Mouse (Mus musculus) intestine, postnatal 0 days (tissue): Measurements from ENCODE around the gene Sucla2. TPM values are rescaled to one million over a fixed set of nuclear protein-coding genes. Genes with fewer than 3 reads are reported as not detected.

Source experiments
- ATAC-seq: fragments of 200-750 bp; cut with Nextera tagmentation; 2 replicates; pipeline ENCODE4 v1.8.0; 2017; ENCODE audit warnings: mild to moderate bottlenecking, moderate TSS enrichment, moderate library complexity
- H3K27ac ChIP-seq: fragments of 300-500 bp; sonication (generic); 2 replicates; pipeline ENCODE4 v1.5.1; 2014; ENCODE audit warnings: mild to moderate bottlenecking, low read depth, low read length, moderate library complexity
- H3K27me3 ChIP-seq: fragments of 300-500 bp; sonication (generic); replicated peaks from 2 replicates; pipeline ENCODE4 v1.6.1; 2014; ENCODE audit warnings: low read length, mixed read lengths; ENCODE audit not compliant: control insufficient read depth, insufficient read depth
- H3K36me3 ChIP-seq: fragments of 300-500 bp; sonication (generic); 2 replicates; pipeline ENCODE4 v1.6.1; 2014; ENCODE audit warnings: mild to moderate bottlenecking, moderate library complexity; ENCODE audit not compliant: control insufficient read depth, insufficient read depth
- H3K4me1 ChIP-seq: fragments of 300-500 bp; sonication (generic); replicated peaks from 2 replicates; pipeline ENCODE4 v1.6.1; 2014; ENCODE audit warnings: antibody characterized with exemption, low read length, mixed read lengths; ENCODE audit not compliant: control insufficient read depth, insufficient read depth
- H3K4me2 ChIP-seq: fragments of 300-500 bp; sonication (generic); replicated peaks from 2 replicates; pipeline ENCODE4 v1.6.1; 2014; ENCODE audit warnings: low read depth, mild to moderate bottlenecking, moderate library complexity
- H3K4me3 ChIP-seq: fragments of 300-500 bp; sonication (generic); 2 replicates; pipeline ENCODE4 v1.5.1; 2014; ENCODE audit warnings: low read depth, low read length
- H3K9ac ChIP-seq: fragments of 300-500 bp; sonication (generic); 2 replicates; pipeline ENCODE4 v1.6.1; 2014; ENCODE audit warnings: mild to moderate bottlenecking, low read depth, low read length
- H3K9me3 ChIP-seq: fragments of 300-500 bp; sonication (generic); 2 replicates; pipeline ENCODE4 v1.6.1; 2016; ENCODE audit warnings: mixed run types; ENCODE audit not compliant: control insufficient read depth
- CTCF ChIP-seq: sonication (generic); IDR thresholded peaks from 2 replicates; pipeline ENCODE4 v1.5.1; 2016; ENCODE audit warnings: low read depth, mild to moderate bottlenecking, control low read depth, antibody characterized with exemption, moderate library complexity
- WGBS: fragments of 180-500 bp; shearing (Covaris S2); extraction: QIAGEN DNeasy Blood & Tissue Kit; methylation state at CpG from one replicate; pipeline ENCODE4 v1.1.7; 2014; 5-methylcytosine and 5-hydroxymethylcytosine counted together
- polyA plus RNA-seq: library from polyadenylated mRNA; unstranded; fragments of >200 nt; fragmentation: Nextera tagmentation; extraction: Ambion mirVana; gene quantifications from 2 replicates; pipeline ENCODE4 v1.2.1, GENCODE M21; 2015

Gene Sucla2
- polyA plus RNA-seq, 1 experiment from 2014 or later: 202 TPM

DNA sequence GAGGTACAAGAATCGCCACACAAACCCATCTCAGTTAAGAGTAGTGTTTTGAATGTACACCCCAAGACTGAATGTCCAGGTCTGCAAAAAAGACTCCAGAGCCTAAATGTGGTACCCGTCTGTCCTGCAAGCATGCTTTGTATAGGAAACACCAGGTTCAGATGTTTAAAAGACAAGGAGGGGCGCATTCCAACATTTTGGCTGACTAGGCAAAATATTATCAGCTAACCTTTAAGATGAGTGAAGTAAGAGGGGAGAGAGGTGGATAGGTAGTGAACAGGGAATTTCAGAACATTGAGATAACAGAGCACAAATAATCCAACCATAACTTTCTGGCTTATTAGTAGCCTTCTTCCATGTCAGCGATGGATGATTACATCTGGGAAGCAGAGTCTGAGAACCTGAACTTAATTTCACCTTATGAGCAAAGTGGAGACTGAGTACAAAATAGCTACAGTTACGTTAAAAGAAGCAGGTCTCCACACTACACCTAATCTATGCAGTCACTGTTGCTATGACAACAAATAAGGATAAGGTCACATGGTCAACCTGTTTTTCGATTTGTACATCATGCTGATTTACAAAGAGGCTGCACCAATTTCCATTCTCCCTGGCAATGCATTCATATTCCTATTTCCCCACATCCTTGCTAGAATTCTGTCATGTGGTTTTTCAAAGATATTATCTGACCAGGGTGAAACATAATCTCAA, 8.8 kb downstream of the Sucla2 start:
- Histone ChIP-seq H3K27ac (no peak overlapping the region), H3K27me3 (no peaks in the 10 kb centered on the region), H3K9me3 (no peaks in the 10 kb centered on the region), H3K4me2 (no peak overlapping the region), H3K9ac (no peak overlapping the region), H3K4me1 (no peaks in the 10 kb centered on the region), H3K4me3 (no peak overlapping the region), H3K36me3 (no peaks in the 10 kb centered on the region)
- ATAC-seq: no peak
- no peak for TF ChIP-seq CTCF
- 75% methylated on average over 6 of the region's 6 CpGs for WGBS

DNA sequence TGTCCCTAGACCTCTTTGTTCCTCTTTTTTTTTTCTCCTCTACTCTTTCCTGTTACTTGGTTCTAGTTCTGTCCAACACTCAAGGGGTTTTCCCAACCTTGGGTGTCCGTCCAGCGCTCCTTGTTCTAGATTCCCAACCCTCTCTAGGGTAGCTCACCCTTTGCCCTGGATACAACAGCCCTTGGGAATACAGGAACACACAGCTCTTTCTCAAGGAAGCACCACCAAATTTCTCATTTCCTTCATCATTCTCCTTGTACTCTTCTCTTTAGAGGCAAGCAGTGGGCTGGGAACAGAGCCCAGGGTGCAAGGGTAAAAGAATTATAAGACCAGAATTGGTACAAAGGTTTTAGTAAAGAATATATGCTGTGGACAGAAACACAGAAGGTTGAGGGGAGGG, 10.5 kb downstream of the Sucla2 start:
- Histone ChIP-seq H3K9ac (no peak overlapping the region), H3K4me2 (no peak overlapping the region), H3K36me3 (no peaks in the 10 kb centered on the region), H3K4me1 (no peaks in the 10 kb centered on the region), H3K27me3 (no peaks in the 10 kb centered on the region), H3K27ac (no peak overlapping the region), H3K4me3 (no peak overlapping the region), H3K9me3 (no peaks in the 10 kb centered on the region)
- no peak for ATAC-seq
- TF ChIP-seq CTCF: no peak
- WGBS: 77% methylated on average over 2 of the region's 2 CpGs

DNA sequence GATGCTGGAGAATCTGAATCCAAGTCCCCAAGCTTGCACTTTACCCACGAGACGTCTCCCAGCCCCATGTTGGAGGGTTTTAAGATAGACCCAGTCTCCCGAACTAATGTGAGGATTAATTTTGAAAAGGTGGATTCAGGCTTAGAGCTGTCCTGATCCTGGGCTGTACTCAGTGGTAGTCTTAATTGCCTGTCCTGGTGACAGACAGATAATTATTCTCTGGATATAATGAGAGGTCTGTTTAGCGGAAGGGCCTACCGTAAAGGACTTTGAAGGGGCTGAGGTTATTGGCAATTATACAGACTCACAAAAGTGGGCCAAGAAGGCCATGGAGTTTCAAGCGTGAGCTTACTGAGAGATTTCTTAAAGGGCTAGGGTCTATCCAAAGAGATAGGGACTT, 18.7 kb downstream of the Sucla2 start:
- Histone ChIP-seq H3K27ac (no peak overlapping the region), H3K36me3 (no peaks in the 10 kb centered on the region), H3K9ac (no peak overlapping the region), H3K9me3 (no peaks in the 10 kb centered on the region), H3K4me1 (no peaks in the 10 kb centered on the region), H3K4me2 (no peak overlapping the region), H3K4me3 (no peak overlapping the region), H3K27me3 (no peaks in the 10 kb centered on the region)
- 73% methylated on average over 6 of the region's 6 CpGs for WGBS
- ATAC-seq: no peak
- no peak for TF ChIP-seq CTCF

DNA sequence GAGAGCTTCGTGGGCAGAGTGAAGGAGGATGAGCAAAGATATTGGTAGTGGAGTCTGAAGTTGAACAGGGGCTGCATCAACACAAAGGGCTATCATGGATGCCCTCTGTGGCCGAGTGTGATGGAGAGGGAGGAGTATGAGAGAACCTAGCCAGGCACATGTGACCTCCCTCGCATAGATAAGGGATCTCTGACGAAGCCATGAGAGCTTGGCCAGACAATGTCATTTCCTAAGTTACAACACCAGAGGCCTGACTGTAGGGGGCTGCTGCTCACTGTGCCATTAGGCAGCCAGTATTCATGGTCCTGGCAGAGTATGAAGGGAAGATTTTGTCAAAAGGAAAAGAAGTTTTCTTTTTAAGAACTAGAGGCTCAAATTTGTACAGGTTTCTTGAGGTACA, 21.9 kb downstream of the Sucla2 start:
- no peak for TF ChIP-seq CTCF

DNA sequence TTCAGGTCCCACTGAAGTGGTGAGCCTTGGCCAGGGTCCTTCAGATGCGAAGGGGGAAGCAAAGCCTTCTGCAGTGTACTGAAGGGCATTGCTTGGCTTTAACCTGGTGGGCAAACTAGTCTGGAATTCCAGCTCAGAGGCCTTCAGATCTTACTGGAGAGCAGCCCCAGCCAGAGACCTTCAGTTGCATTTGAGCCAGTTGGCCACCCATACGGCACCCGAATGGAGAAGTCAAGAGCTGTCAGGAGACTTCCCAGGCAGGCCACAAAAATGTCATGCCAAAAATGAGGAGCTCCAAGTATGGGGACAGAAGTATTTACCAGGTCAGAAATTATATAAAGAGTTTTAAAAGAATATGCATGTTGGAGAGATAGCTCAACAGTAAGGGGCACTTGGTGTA, 22.9 kb downstream of the Sucla2 start, which contains the start of gene Nudt15:
Gene Nudt15, minus strand, starts transcription at position 192 of the 400 bp plus-strand sequence.
- ATAC-seq: no peak
- Histone ChIP-seq H3K4me2 (no peak within 1 kb of the TSS), H3K9ac (no peak within 1 kb of the TSS), H3K4me3 (no peak within 1 kb of the TSS), H3K27me3 (no peaks in the 10 kb centered on the region), H3K27ac (no peak within 1 kb of the TSS), H3K9me3 (no peaks in the 10 kb centered on the region), H3K4me1 (peaks cover 3% of the 10 kb centered on the region; the same call in 1 of the 2 replicates), H3K36me3 (no peaks in the 10 kb centered on the region)
- TF ChIP-seq CTCF: no peak
- 89% methylated on average over 3 of the region's 3 CpGs for WGBS

More for the DNA sequence above, 21.9 kb downstream of the Sucla2 start:
- Histone ChIP-seq H3K4me1 (peaks cover 2% of the 10 kb centered on the region; the same call in 1 of the 2 replicates), H3K4me3 (no peak overlapping the region), H3K27ac (no peak overlapping the region), H3K27me3 (no peaks in the 10 kb centered on the region), H3K36me3 (no peaks in the 10 kb centered on the region), H3K9ac (no peak overlapping the region), H3K4me2 (no peak overlapping the region), H3K9me3 (no peaks in the 10 kb centered on the region)
- ATAC-seq: no peak
- 47% methylated on average over 4 of the region's 4 CpGs for WGBS

DNA sequence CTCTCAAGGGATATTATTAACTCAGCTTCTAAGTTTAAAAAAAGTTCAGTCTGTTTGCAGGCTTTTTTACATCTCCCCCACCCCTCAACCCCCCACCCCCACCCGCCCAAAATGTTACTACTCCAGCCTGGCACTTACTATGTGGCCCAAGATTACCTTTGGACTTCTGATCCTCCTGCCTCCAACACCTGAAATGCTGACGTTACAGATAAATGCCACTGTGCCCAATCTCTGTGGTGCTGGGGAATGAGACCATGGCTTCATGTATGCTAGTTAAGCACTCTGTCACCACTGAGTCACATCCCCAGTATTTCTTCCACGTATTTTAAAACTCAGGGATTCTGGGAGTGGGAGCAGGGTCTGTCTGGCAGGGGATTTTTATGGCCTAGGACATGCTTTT, 25.2 kb downstream of the Sucla2 start:
- peaks cover 3% of the 10 kb centered on the region; the same call in 1 of the 2 replicates for H3K4me1 ChIP-seq
- WGBS: 41% methylated on average over 3 of the region's 3 CpGs

More for the DNA sequence above, 25.2 kb downstream of the Sucla2 start:
- Histone ChIP-seq H3K9ac (no peak overlapping the region), H3K4me3 (no peak overlapping the region), H3K27me3 (no peaks in the 10 kb centered on the region), H3K9me3 (no peaks in the 10 kb centered on the region), H3K4me2 (no peak overlapping the region), H3K36me3 (no peaks in the 10 kb centered on the region), H3K27ac (no peak overlapping the region)
- no peak for TF ChIP-seq CTCF
- ATAC-seq: no peak
